Mouse (Mus musculus) induced T-regulatory cell, adult 2 months (primary cell): ENCODE results near the gene Ice2.

Source experiments
- DNase-seq: peaks from one replicate; pipeline ENCODE4 v3.0.0-alpha.2; 2012; ENCODE audit warnings: low read depth

Ice2 gene

GRCm38 (mm10) chr9:69419476-69419875, 21.8 kb downstream of the Ice2 start:
- DNase-seq = peak; percentile 47

GRCm38 (mm10) chr9:69430531-69430930, 32.8 kb downstream of the Ice2 start:
- DNase-seq = no peak

DNA sequence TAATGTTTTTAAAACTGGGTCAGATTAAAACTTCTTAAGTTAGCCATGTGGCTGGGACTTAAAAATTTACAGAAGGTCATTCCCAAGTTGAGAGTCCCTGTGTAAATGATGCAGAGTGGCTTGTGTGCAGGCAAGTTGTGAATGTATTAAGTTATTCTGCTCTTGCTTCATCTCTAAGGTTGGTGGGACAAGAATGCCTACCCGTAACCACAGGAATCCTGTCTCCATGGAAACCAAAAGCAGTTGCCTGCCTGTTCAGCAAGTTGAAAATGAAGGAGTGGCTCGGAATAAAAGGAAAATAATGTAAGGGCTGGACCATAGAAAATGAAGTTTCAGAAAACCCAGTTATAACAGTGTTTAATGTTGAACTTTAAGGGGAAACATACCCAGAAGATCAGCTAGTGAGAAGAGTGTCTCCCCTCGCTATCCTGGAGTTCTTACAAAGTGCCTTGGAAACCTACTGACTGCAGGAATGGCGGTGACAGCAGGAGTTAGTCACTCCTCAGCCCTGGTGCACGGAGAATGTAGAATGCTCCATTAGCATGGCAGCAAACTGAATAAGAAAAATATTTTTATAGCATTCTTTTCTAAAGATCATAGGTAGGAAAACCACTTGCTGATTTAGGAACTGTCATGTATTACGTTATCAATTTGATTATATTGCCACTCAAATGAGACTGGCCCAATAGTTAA, 34.3 kb downstream of the Ice2 start:
- DNase-seq = no peak

DNA sequence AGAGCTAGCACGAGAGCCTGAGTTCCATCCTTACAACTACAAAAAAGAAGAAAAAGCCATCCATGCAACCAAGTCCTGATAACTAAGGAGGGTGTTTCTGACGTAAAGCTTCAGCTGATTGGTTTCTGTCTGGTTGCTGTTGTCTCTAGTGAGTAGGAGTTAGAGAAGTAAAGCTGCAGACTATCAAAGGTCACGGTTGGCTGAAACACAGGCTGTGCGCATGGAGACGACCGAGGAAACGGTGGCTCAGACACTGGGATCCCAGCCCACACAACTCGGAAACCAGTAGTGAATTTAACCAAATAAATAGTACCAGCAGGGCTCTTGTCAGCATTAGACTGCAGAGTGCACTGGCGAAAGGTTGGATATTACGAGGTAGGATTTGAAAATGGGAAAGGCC, 37.5 kb downstream of the Ice2 start:
- no peak for DNase-seq

GRCm38 (mm10) chr9:69435662-69436061, 38.0 kb downstream of the Ice2 start:
- no peak for DNase-seq

DNA sequence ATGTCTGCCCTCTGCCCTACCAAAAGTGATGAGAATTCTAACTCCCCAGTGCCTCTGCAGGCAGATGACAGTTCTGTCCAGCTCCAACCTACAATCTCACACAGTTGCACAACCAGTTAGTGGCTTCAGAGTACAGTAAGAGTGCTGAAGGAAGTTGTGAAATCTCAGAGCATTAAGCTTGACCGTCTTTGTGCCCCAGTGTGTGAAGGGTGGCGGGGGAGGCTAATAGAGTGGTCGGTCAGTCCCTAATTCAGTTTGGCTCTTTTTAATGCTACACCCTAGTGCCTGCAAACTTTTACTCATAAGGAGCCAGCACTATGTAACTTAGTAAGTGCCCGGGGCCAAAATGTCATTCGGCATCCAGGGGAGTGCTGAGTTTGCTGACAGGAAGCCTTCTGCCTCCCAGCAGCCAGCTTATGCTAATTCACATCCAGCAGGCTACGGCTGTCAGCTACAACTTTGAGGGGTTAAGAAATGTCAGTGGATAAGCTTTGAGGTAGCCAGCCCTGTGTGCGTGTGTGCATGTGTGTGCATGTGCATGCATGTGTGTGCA, 42.2 kb downstream of the Ice2 start:
- peak; percentile 51 for DNase-seq

DNA sequence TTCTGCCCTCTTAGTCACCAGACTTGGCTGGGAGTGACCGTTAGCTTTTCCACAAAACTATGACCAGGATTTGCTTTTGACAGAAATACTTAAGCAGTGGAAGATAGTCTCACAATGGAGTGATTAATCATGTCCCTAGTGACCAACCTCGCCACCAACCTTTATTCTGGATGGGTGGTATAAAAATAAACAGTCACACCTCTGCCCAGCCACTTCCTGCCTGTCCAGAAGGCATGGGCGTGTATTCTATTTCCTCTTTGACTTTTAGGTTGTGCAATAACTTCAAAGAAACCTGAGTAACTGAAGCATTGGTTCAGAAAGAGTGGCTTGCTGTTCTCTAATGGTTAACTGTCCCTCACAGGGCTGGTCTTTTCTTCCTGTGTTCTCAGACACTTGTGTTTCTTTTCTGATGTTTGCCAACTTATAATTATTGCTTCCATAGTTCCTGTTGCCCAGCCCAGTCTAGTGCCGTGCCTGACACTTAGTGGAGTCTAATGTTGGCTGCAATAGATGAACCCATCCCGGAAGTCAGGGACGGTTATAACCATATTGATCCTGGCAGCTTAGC, 44.8 kb downstream of the Ice2 start:
- DNase-seq = peak; percentile 56

GRCm38 (mm10) chr9:69443203-69443602, 45.5 kb downstream of the Ice2 start:
- peak; percentile 20 for DNase-seq

DNA sequence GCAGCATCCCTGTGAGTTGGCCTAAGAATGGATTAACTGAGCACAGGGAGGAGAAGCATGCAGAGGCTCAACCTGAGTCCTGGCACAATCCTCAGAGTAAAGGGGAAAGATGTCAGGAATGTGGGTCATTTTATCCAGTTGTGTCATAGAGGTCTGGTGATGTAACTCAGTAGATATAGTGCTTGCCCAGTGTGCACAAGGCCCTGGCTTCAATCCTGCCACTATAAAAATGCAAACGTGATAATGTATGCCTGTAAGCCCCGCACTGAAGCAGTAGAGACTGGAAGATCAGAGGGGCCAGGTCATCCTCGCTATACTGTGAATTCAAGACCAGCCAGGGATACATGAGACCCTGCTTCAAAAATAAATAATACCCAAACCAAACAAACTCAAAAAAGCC, 51.1 kb downstream of the Ice2 start:
- no peak for DNase-seq

DNA sequence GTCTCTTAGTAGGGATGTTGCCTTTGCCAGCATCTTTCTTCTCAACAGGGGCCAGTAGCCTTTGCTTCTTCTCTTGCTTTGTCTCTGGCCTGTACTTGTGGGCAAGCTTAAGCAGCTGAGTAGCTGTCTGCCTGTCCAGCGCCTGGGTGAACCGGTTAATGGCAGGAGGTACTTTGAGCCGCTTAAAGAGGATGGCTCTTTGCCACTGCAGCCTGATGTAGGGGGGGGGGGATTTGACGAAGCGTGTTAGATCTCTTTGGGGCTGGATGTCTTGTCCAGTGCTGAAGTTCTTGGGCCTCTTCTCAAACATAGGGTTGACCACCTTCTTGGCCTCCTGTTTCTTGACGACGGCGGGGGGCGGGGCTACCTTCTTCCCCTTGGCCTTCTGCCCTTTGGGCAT, 52.9 kb downstream of the Ice2 start:
- no peak for DNase-seq

GRCm38 (mm10) chr9:69451886-69452810, 54.4 kb downstream of the Ice2 start:
- DNase-seq = peak; percentile 52

DNA sequence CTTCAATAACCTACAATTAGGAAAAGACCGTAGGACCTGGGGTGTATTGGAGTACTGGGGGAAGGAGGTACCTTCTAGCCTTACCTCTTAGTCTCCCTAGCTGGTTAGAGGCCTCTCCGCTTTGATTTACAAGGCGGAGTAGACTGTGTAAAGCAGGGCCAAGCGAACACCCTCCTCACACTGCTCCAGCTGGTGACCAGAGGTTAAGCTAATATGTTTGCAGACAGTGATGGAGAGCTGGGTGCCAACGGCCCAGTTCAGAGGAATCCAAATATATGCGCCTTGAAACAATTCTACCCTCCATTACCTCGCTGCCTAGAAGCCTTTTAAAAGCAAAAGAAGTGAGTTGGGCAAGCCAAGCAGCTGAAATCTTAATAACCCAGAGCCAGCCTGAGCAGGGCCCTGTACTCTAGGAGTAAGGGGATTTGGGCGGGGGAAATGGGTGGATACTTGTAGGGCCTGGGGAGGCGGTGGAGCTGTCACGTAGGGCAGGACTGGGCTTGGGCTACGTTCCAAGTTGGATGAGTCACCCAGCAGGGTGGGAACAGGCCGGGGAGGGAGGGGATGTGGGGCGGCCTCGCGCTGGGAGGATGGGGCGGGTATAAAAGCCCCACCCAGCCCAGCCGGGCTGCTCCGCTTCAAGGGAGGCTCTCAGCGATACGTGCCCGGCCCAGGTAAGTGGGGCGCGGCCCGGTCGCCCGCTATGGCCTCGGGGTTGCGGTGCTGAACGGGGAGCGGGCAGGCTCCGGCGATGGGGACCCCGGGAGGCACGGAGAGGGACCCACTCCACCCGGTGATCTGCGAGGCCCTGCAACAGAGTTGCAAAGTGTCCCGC, 55.6 kb downstream of the Ice2 start, which contains the start of gene Anxa2:
TSS of gene Anxa2 (plus strand) at position 555 of the 835 bp plus-strand sequence.
- DNase-seq = peak; percentile 86

DNA sequence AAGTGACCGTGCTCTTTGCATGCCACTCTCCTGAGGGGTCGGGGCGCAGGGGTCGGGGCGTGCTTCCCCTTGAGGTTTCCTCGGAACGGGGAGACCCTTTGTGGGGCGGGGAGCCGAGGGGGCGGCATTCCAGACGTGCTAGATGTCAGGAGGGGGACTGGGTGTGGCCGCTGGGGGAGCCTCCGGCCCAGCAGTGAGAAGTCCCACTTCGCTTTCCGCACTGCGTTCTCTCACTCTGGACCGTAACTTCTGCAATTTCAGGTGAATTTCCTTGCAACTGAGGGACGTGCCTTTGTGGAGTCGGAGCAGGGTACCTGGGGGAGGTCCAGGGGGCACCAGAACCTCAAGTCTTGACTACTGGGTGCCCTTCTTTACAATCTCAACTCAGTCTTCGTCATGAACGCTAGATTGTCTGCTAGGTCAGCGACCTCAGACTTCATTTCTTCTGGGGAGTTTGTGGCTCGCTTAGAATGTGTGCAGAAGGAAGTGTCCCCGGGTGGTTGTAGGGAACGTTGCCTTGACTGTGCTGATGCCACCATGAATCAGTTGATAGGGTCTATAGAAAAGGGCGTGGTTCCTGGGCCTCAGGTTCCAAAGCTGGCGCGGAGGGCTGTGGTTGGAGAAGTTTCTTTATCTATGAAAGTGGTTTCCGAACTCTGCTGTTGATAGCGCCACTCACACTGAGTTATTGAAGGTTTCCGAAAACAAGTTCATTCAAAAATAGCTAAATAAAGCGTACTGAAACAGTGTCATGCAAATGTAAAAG, 56.4 kb downstream of the Ice2 start:
- peak; percentile 87 for DNase-seq

DNA sequence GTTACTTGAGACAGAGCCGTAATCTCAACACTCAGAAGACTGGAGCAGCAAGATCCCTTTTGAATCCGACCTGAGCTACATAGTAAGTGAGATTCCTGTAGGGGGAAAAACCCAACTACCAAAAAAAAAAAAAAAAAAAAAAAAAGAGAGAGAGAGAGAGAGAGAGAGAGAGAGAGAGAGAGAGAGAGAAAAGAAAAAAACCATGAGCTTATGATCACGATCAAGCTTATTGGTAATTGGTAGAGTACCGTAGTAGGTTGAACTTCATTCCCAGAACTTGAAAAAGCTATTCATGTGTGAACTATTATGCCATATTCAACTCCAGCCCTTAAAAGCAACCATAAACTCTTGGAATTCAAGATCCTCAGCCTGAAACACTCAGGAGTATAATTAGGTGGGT, 57.0 kb downstream of the Ice2 start:
- DNase-seq = peak; percentile 55

DNA sequence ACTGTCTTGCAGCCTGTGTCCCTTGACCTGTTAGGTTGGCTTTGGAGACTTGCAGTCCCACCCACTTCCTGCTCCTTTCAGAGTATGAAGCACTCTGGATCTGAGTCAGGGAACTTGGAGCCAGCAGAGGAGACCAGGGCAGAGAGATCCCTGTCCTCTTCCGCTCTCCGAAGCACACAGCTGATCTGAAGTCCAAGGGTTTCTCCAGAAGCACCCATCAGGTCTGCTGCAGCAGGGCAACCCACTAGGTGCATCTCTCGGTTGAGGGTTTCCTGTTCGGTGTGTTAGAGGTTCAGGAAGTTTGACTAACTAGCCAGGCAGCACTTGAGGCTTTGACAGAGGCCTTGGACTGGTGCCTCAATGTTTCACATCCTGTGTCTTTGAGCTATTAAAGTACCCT, 57.7 kb downstream of the Ice2 start:
- DNase-seq = peak; percentile 78

DNA sequence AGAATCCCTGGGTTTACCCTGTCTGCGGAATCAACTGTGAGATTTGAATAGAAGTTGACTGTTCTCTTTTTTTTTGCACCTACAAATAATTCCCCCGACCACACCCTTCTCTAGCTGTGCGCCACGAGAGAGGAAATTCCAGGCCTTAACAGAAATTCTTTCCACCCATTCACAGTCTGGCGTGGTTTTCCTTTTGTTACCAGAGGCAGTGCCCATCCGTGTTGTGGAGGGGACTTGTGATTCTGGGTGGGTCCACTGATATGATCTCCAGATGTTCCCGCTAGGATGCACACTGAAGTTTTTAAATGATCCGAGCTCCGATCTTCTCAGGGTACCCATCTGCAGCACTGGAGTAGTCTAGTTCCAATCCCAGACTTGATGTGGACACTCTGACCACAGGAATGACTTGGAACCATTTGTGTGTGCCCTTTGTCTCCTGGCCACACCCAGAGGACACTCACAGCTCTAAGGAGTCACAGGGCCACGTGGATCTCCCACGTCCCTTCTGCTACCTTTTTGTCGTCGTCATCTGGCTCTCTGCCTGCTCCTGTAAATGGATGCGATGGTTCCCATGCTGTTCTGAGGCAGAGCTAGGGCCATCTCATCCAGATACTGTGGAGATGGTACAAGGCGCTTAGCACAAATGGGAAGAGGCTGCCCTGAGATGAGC, 58.8 kb downstream of the Ice2 start:
- DNase-seq = peak; percentile 49

DNA sequence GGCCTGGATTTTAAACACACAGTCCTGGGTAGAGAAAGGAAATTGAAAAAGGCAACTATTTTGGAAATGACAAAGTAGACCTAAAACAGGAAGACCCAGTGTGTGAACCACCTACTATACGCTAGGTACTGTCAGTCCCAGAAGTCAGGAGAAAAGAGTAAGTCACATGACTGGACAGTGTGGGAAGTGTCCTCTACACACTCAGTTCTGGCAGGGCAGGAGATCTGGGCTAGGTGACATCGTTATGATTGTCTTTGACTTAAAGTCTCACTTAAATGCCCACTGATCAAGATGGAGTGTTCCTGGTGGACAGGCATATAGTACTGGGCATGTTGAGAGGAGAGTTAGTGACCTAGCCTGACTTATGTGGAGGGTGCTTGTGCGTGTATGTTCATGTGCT, 59.4 kb downstream of the Ice2 start:
- peak; percentile 59 for DNase-seq

DNA sequence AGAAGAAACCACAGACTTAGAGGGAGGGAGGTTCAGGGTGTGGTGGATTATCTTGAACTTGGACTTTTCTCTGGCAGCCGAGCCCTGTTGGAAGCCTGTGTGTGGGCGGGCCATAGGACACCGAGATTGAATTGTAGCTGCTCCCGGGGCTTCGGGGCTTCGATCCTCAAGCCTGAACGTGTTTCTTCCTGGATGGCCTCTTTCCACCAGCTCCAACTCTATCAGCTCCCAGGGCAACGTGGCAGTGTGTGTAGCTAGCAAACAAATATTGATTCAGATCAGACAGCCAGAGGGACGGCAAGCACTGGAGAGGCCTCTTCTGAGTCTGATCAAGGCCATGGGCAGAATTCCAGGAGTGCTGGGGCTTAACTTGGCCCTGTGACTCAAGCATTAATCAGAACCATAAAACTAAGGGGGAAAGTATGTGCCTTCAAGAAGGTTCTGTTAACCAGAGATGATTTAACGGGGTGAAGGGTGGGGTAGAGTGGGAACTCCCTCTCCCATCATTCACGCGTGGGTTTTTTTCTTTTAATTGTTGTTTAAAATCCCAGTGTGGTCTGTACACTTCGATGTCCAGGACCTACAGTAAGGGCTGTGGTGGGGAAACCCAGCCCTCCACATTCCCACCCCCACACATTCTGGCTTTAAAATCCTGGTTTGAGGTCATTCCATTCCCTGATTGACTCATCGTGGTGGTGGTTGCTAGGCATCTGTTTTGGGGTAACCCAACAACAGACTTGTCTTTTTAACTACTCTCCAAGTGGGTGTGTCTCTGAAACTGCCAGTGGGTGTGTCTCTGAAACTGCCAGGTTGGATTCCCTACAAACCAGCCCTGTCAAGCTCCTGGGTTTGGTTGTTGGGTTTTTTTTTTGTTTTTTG, 60.3 kb downstream of the Ice2 start:
- peak; percentile 88 for DNase-seq

GRCm38 (mm10) chr9:69458982-69459381, 61.3 kb downstream of the Ice2 start:
- DNase-seq = peak; percentile 55
